Mouse (Mus musculus) heart, embryonic 14.5 days (tissue): Measurements from ENCODE around the gene Gse1. TPM values are rescaled to one million over a fixed set of nuclear protein-coding genes. Genes with fewer than 3 reads are reported as not detected.
"Not testable (repeated sequence)": the region's sequence is repeated elsewhere in the genome, so short reads cannot be mapped to it uniquely, and the experiment has no call there.

Experiments
- ATAC-seq: fragments of 200-750 bp; cut with Nextera tagmentation; 2 replicates; pipeline ENCODE4 v1.8.0; 2017; ENCODE audit warnings: low read depth, moderate TSS enrichment; ENCODE audit not compliant: insufficient number of reproducible peaks, insufficient read depth, low FRiP score
- H3K27ac ChIP-seq, 2 experiments: fragments of 200-500 bp in 1 of 2; fragments of 300-500 bp in 1 of 2; sonication (generic) in 1 of 2; replicated peaks in 1 of 2; 2 replicates each; pipeline ENCODE4 v1.5.1; 2012 to 2014; ENCODE audit warnings: low read depth in 2 of 2, low read length in 2 of 2, control low read depth in 1 of 2, mild to moderate bottlenecking in 1 of 2, mixed read lengths in 1 of 2; ENCODE audit not compliant: control insufficient read depth in 1 of 2, insufficient read depth in 1 of 2
- H3K27me3 ChIP-seq: fragments of 300-500 bp; sonication (generic); 2 replicates; pipeline ENCODE4 v1.6.1; 2014; ENCODE audit warnings: mild to moderate bottlenecking, low read length, control low read depth; ENCODE audit not compliant: control insufficient read depth, insufficient read depth
- H3K36me3 ChIP-seq: fragments of 300-500 bp; sonication (generic); 2 replicates; pipeline ENCODE4 v1.6.1; 2014; ENCODE audit warnings: mild to moderate bottlenecking, control low read depth, low read length, mixed read lengths; ENCODE audit not compliant: control insufficient read depth, insufficient read depth
- H3K4me1 ChIP-seq, 2 experiments: fragments of 200-500 bp in 1 of 2; fragments of 300-500 bp in 1 of 2; sonication (generic) in 1 of 2; 2 replicates each; pipeline ENCODE4 v1.6.1; 2012 to 2014; ENCODE audit warnings: low read length in 2 of 2, control low read depth in 1 of 2, mixed read lengths in 1 of 2; ENCODE audit not compliant: control insufficient read depth in 2 of 2, insufficient read depth in 2 of 2
- H3K4me2 ChIP-seq: fragments of 300-500 bp; sonication (generic); 2 replicates; pipeline ENCODE4 v1.6.1; 2014; ENCODE audit warnings: mild to moderate bottlenecking, low read length
- H3K4me3 ChIP-seq, 2 experiments: fragments of 200-500 bp in 1 of 2; fragments of 300-500 bp in 1 of 2; sonication (generic) in 1 of 2; 2 replicates each; pipeline ENCODE4 v1.5.1; 2012 to 2014; ENCODE audit warnings: low read length in 2 of 2, mild to moderate bottlenecking in 2 of 2, control low read depth in 1 of 2, low read depth in 1 of 2, moderate library complexity in 1 of 2; ENCODE audit not compliant: control insufficient read depth in 1 of 2, insufficient read depth in 1 of 2
- H3K9ac ChIP-seq: fragments of 300-500 bp; sonication (generic); 2 replicates; pipeline ENCODE4 v1.6.1; 2014; ENCODE audit warnings: mild to moderate bottlenecking, low read length
- H3K9me3 ChIP-seq: fragments of 300-500 bp; sonication (generic); 2 replicates; pipeline ENCODE4 v1.6.1; 2016; ENCODE audit warnings: low read length, control low read depth; ENCODE audit not compliant: control insufficient read depth
- WGBS: fragments of 180-500 bp; shearing (Covaris S2); extraction: QIAGEN DNeasy Blood & Tissue Kit; methylation state at CpG from one replicate; pipeline ENCODE4 v1.1.7; 2014; 5-methylcytosine and 5-hydroxymethylcytosine counted together
- polyA plus RNA-seq: library from polyadenylated mRNA; unstranded; fragments of >200 nt; fragmentation: Nextera tagmentation; extraction: Ambion mirVana; gene quantifications from 2 replicates; pipeline ENCODE4 v1.2.1, GENCODE M21; 2014

Gene Gse1
- polyA plus RNA-seq, 1 experiment from 2014 or later: 12.2 TPM

GRCm38 (mm10) chr8:120334261-120334660 lies 106.0 kb downstream of the Gse1 start:
- WGBS: 82% methylated on average over 3 of the region's 3 CpGs
- ATAC-seq, H3K36me3 ChIP-seq, H3K9ac ChIP-seq, H3K4me3 ChIP-seq, H3K9me3 ChIP-seq, H3K27me3 ChIP-seq, H3K4me2 ChIP-seq: not testable (repeated sequence)
- H3K27ac ChIP-seq: peak overlapping the region; percentile 61 to 67; a peak in 3 of 4 replicates
- H3K4me1 ChIP-seq: peaks cover 33 to 35% of the 10 kb centered on the region in 2 experiments

GRCm38 (mm10) chr8:120334878-120335261 lies 106.6 kb downstream of the Gse1 start:
- H3K36me3 ChIP-seq: no peaks in the 10 kb centered on the region
- H3K4me2 ChIP-seq: peak overlapping the region; percentile 43; the same call in 1 of the 2 replicates
- H3K4me3 ChIP-seq: no peak overlapping the region
- H3K9me3 ChIP-seq: no peaks in the 10 kb centered on the region
- H3K27me3 ChIP-seq: no peaks in the 10 kb centered on the region
- peaks cover 39 to 41% of the 10 kb centered on the region in 2 experiments for H3K4me1 ChIP-seq
- 31% methylated on average over 5 of the region's 5 CpGs for WGBS
- H3K27ac ChIP-seq: peak overlapping the region; percentile 5 to 67; a peak in 2 of 4 replicates
- peak overlapping the region; percentile 41; the same call in 1 of the 2 replicates for H3K9ac ChIP-seq
- ATAC-seq: peak; percentile 36

GRCm38 (mm10) chr8:120335262-120336086 lies 107.2 kb downstream of the Gse1 start:
- no peak overlapping the region for H3K4me3 ChIP-seq
- no peaks in the 10 kb centered on the region for H3K36me3 ChIP-seq
- peak overlapping the region; percentile 43 for H3K4me2 ChIP-seq
- 18% methylated on average over 17 of the region's 17 CpGs for WGBS
- H3K9ac ChIP-seq: peak overlapping the region; percentile 42
- peaks cover 39 to 47% of the 10 kb centered on the region in 2 experiments for H3K4me1 ChIP-seq
- H3K9me3 ChIP-seq: no peaks in the 10 kb centered on the region
- H3K27ac ChIP-seq: peak overlapping the region; percentile 5 to 67; a peak in 1 of 4 replicates
- no peaks in the 10 kb centered on the region for H3K27me3 ChIP-seq
- no peak for ATAC-seq

- H3K9me3 ChIP-seq: no peaks in the 10 kb centered on the region
- H3K9ac ChIP-seq: 0 out of 2 replicates have a peak overlapping the region, but pooled peaks have one; percentile 42
- WGBS: 4% methylated on average over 9 of the region's 9 CpGs
- H3K27me3 ChIP-seq: no peaks in the 10 kb centered on the region
- no peak for ATAC-seq
- H3K36me3 ChIP-seq: no peaks in the 10 kb centered on the region
- no peak overlapping the region for H3K27ac ChIP-seq
- H3K4me3 ChIP-seq: no peak overlapping the region
- peak overlapping the region; percentile 43; the same call in 1 of the 2 replicates for H3K4me2 ChIP-seq
- peaks cover 38 to 46% of the 10 kb centered on the region in 2 experiments for H3K4me1 ChIP-seq
These were observed 107.8 kb downstream of the Gse1 start for GRCm38 (mm10) chr8:120336087-120336380.

GRCm38 (mm10) chr8:120336909-120337555 lies 108.8 kb downstream of the Gse1 start:
- Histone ChIP-seq H3K36me3 (no peaks in the 10 kb centered on the region), H3K9me3 (no peaks in the 10 kb centered on the region), H3K4me1 (peaks cover 30 to 39% of the 10 kb centered on the region in 2 experiments)

GRCm38 (mm10) chr8:120337627-120338026 lies 109.4 kb downstream of the Gse1 start:
- 75% methylated on average over 5 of the region's 5 CpGs for WGBS
- no peak overlapping the region for H3K4me2 ChIP-seq
- no peak for ATAC-seq
- peaks cover 31 to 44% of the 10 kb centered on the region in 2 experiments for H3K4me1 ChIP-seq
- H3K27ac ChIP-seq: no peak overlapping the region
- no peak overlapping the region for H3K9ac ChIP-seq
- H3K36me3 ChIP-seq: no peaks in the 10 kb centered on the region
- H3K9me3 ChIP-seq: no peaks in the 10 kb centered on the region
- H3K4me3 ChIP-seq: no peak overlapping the region
- H3K27me3 ChIP-seq: no peaks in the 10 kb centered on the region

More at GRCm38 (mm10) chr8:120336909-120337555, 108.8 kb downstream of the Gse1 start:
- WGBS: 61% methylated on average over 5 of the region's 5 CpGs
- H3K4me2 ChIP-seq: no peak overlapping the region
- H3K27ac ChIP-seq: no peak overlapping the region
- no peak overlapping the region for H3K9ac ChIP-seq
- H3K27me3 ChIP-seq: no peaks in the 10 kb centered on the region
- ATAC-seq: no peak
- no peak overlapping the region for H3K4me3 ChIP-seq

GRCm38 (mm10) chr8:120338678-120339077 lies 110.4 kb downstream of the Gse1 start:
- Histone ChIP-seq H3K4me3 (no peak overlapping the region), H3K27me3 (no peaks in the 10 kb centered on the region), H3K27ac (no peak overlapping the region), H3K36me3 (no peaks in the 10 kb centered on the region), H3K9me3 (no peaks in the 10 kb centered on the region), H3K9ac (no peak overlapping the region), H3K4me1 (peaks cover 38 to 55% of the 10 kb centered on the region in 2 experiments), H3K4me2 (no peak overlapping the region)
- 83% methylated on average over 7 of the region's 7 CpGs for WGBS
- ATAC-seq: no peak
